Mouse (Mus musculus) hematopoietic multipotent progenitor cell, adult 10-12 weeks (in vitro differentiated cells): Measurements from ENCODE around the gene Nlrp9a. TPM values are rescaled to one million over a fixed set of nuclear protein-coding genes. Genes with fewer than 3 reads are reported as not detected.

Experiments
- polyA plus RNA-seq: library from polyadenylated mRNA; stranded (reverse); fragments of >175 nt; gene quantifications from 2 replicates; pipeline ENCODE4 v1.2.3, GENCODE M21; 2012; ENCODE audit warnings: low replicate concordance

Gene Nlrp9a
- not detected in 2 replicates for polyA plus RNA-seq

GRCm38 (mm10) chr7:26534723-26535122, at the start of gene Nlrp9a:
TSS of gene Nlrp9a (plus strand) at chr7:26535023.

GRCm38 (mm10) chr7:26618364-26618763, 83.5 kb downstream of the Nlrp9a start, which contains the start of gene Vmn1r185:
TSS of gene Vmn1r185 (minus strand) at chr7:26618464.

Other genes starting within 250 kb of the Nlrp9a start
- gene Cyp2a4, start 227.9 kb upstream of the Nlrp9a start, polyA plus RNA-seq = not detected in 2 replicates
- not detected in 2 replicates for gene Nlrp9c, start 131.3 kb upstream of the Nlrp9a start, polyA plus RNA-seq
- gene Nlrp4a, start 99.9 kb upstream of the Nlrp9a start, polyA plus RNA-seq = not detected in 2 replicates
- not detected in 2 replicates for gene Vmn1r185, start 83.4 kb downstream of the Nlrp9a start, polyA plus RNA-seq
- gene Cyp2b23, start 151.4 kb downstream of the Nlrp9a start, polyA plus RNA-seq = not detected in 2 replicates
- not detected in 2 replicates for gene Cyp2b19, start 222.1 kb downstream of the Nlrp9a start, polyA plus RNA-seq